Mouse (Mus musculus) hindlimb bud, embryonic 11.5 days (tissue): ENCODE measurements at regions not wholly inside any gene's neighbourhood (a gene's known extent, or its start where the extent isn't known, plus 50 kb on each side); places are given as distances from the start of the nearest gene placed in this dataset.
"Not testable (repeated sequence)": the region's sequence is repeated elsewhere in the genome, so short reads cannot be mapped to it uniquely, and the experiment has no call there.

Source experiments
- DNase-seq: peaks from one replicate; pipeline ENCODE4 v3.0.0-alpha.2; 2012; ENCODE audit warnings: low read depth, low spot score; ENCODE audit errors: extremely low spot score

GRCm38 (mm10) chr17:49278541-49278940 lies 149.6 kb upstream of the Mocs1 start:
- no peak for DNase-seq

- no peak for DNase-seq
Observed at GRCm38 (mm10) chr17:49278973-49279727, 149.0 kb upstream of the Mocs1 start.

- no peak for DNase-seq
Observed at GRCm38 (mm10) chr17:49281344-49281743, 146.8 kb upstream of the Mocs1 start.

GRCm38 (mm10) chr17:49282498-49282897 lies 145.7 kb upstream of the Mocs1 start:
- DNase-seq, result no peak

- DNase-seq, result no peak
Observed at GRCm38 (mm10) chr17:49283491-49283890, 144.7 kb upstream of the Mocs1 start.

GRCm38 (mm10) chr17:49291636-49292035 lies 136.5 kb upstream of the Mocs1 start:
- DNase-seq, result no peak

GRCm38 (mm10) chr17:49304461-49304860 lies 123.7 kb upstream of the Mocs1 start:
- no peak for DNase-seq

- no peak for DNase-seq
Observed at GRCm38 (mm10) chr17:49305116-49305515, 123.0 kb upstream of the Mocs1 start.

- peak; percentile 22 for DNase-seq
Observed at GRCm38 (mm10) chr17:49309079-49309478, 119.1 kb upstream of the Mocs1 start.

- DNase-seq, result no peak
Observed at GRCm38 (mm10) chr17:49314196-49314595, 114.0 kb upstream of the Mocs1 start.

- no peak for DNase-seq
Observed at GRCm38 (mm10) chr17:49327524-49327923, 100.6 kb upstream of the Mocs1 start.

- no peak for DNase-seq
Observed at GRCm38 (mm10) chr17:49335318-49335717, 92.8 kb upstream of the Mocs1 start.

- DNase-seq, result no peak
Observed at GRCm38 (mm10) chr17:49337881-49338280, 90.3 kb upstream of the Mocs1 start.

GRCm38 (mm10) chr17:49342636-49343035 lies 85.5 kb upstream of the Mocs1 start:
- no peak for DNase-seq

GRCm38 (mm10) chr17:49346701-49347100 lies 81.5 kb upstream of the Mocs1 start:
- no peak for DNase-seq

- no peak for DNase-seq
Observed at GRCm38 (mm10) chr17:49349328-49349727, 78.8 kb upstream of the Mocs1 start.

- DNase-seq, result no peak
Observed at GRCm38 (mm10) chr17:49359212-49359611, 69.0 kb upstream of the Mocs1 start.

- not testable (repeated sequence) for DNase-seq
Observed at GRCm38 (mm10) chr17:49360251-49360650, 67.9 kb upstream of the Mocs1 start.

GRCm38 (mm10) chr17:49367791-49368190 lies 60.4 kb upstream of the Mocs1 start:
- no peak for DNase-seq

GRCm38 (mm10) chr17:49368476-49369269 lies 59.5 kb upstream of the Mocs1 start:
- no peak for DNase-seq

GRCm38 (mm10) chr17:49377626-49378025 lies 50.5 kb upstream of the Mocs1 start:
- DNase-seq, result no peak
